Mouse (Mus musculus) midbrain, embryonic 12.5 days (tissue): ENCODE results near the gene Fermt1. TPM values are rescaled to one million over a fixed set of nuclear protein-coding genes. Genes with fewer than 3 reads are reported as not detected.

ENCODE experiments used
- ATAC-seq: fragments of 200-750 bp; cut with Nextera tagmentation; 2 replicates; pipeline ENCODE4 v1.8.0; 2017; ENCODE audit warnings: low read depth, moderate TSS enrichment, moderate library complexity; ENCODE audit not compliant: low FRiP score
- H3K27ac ChIP-seq: fragments of 300-500 bp; sonication (generic); replicated peaks from 2 replicates; pipeline ENCODE4 v1.5.1; 2016; ENCODE audit warnings: mild to moderate bottlenecking
- H3K27me3 ChIP-seq: fragments of 300-500 bp; sonication (generic); 2 replicates; pipeline ENCODE4 v1.6.1; 2016; ENCODE audit warnings: mild to moderate bottlenecking
- H3K36me3 ChIP-seq: fragments of 300-500 bp; sonication (generic); 2 replicates; pipeline ENCODE4 v1.6.1; 2016
- H3K4me1 ChIP-seq: fragments of 300-500 bp; sonication (generic); 2 replicates; pipeline ENCODE4 v1.6.1; 2016
- H3K4me2 ChIP-seq: fragments of 300-500 bp; sonication (generic); replicated peaks from 2 replicates; pipeline ENCODE4 v1.6.1; 2016; ENCODE audit warnings: mild to moderate bottlenecking, moderate library complexity
- H3K4me3 ChIP-seq: fragments of 300-500 bp; sonication (generic); 2 replicates; pipeline ENCODE4 v1.5.1; 2016; ENCODE audit warnings: mild to moderate bottlenecking
- H3K9ac ChIP-seq: fragments of 300-500 bp; sonication (generic); replicated peaks from 2 replicates; pipeline ENCODE4 v1.6.1; 2016; ENCODE audit warnings: mild to moderate bottlenecking, moderate library complexity
- H3K9me3 ChIP-seq: fragments of 300-500 bp; sonication (generic); 2 replicates; pipeline ENCODE4 v1.6.1; 2016; ENCODE audit warnings: mild to moderate bottlenecking
- WGBS: fragments of 180-500 bp; shearing (Covaris S2); methylation state at CpG from one replicate; pipeline ENCODE4 v1.1.7; 2016; 5-methylcytosine and 5-hydroxymethylcytosine counted together
- polyA plus RNA-seq: library from polyadenylated mRNA; unstranded; fragments of >200 nt; fragmentation: Nextera tagmentation; extraction: Ambion mirVana; gene quantifications from 2 replicates; pipeline ENCODE4 v1.2.1, GENCODE M21; 2016

The Fermt1 gene
- 0.60 and 0.73 TPM in 2 replicates for polyA plus RNA-seq

GRCm38 (mm10) chr2:132945326-132946207, at the start of gene Fermt1:
Gene Fermt1 (minus strand): TSS chr2:132945906.
- Histone ChIP-seq H3K27me3 (peaks cover 47% of the 10 kb centered on the region), H3K4me1 (peaks cover 14% of the 10 kb centered on the region), H3K9me3 (no peaks in the 10 kb centered on the region), H3K4me3 (peak within 1 kb of the TSS; percentile 44), H3K4me2 (peak within 1 kb of the TSS; percentile 73), H3K9ac (peak within 1 kb of the TSS; percentile 34; the same call in 1 of the 2 replicates), H3K27ac (no peak within 1 kb of the TSS), H3K36me3 (no peaks in the 10 kb centered on the region)
- peak; percentile 74 for ATAC-seq
- 5% methylated on average over 37 of the region's 37 CpGs for WGBS

- Histone ChIP-seq H3K27me3 (no peaks in the 10 kb centered on the region), H3K4me3 (no peak overlapping the region), H3K27ac (no peak overlapping the region), H3K9ac (no peak overlapping the region), H3K9me3 (no peaks in the 10 kb centered on the region), H3K4me1 (no peaks in the 10 kb centered on the region), H3K4me2 (no peak overlapping the region), H3K36me3 (no peaks in the 10 kb centered on the region)
- WGBS, result 77% methylated on average over 9 of the region's 9 CpGs
- ATAC-seq, result no peak
These were observed 47.2 kb upstream of the Fermt1 start for GRCm38 (mm10) chr2:132992659-132993531.

GRCm38 (mm10) chr2:132989778-132990564, 44.3 kb upstream of the Fermt1 start:
- WGBS, result 81% methylated on average over 11 of the region's 11 CpGs
- Histone ChIP-seq H3K4me1 (no peaks in the 10 kb centered on the region), H3K36me3 (no peaks in the 10 kb centered on the region), H3K27me3 (no peaks in the 10 kb centered on the region), H3K9me3 (no peaks in the 10 kb centered on the region), H3K27ac (no peak overlapping the region), H3K4me2 (no peak overlapping the region), H3K4me3 (no peak overlapping the region), H3K9ac (no peak overlapping the region)
- no peak for ATAC-seq

- Histone ChIP-seq H3K4me2 (no peak overlapping the region), H3K27me3 (no peaks in the 10 kb centered on the region), H3K4me3 (no peak overlapping the region), H3K36me3 (no peaks in the 10 kb centered on the region), H3K4me1 (no peaks in the 10 kb centered on the region), H3K27ac (no peak overlapping the region), H3K9me3 (no peaks in the 10 kb centered on the region), H3K9ac (no peak overlapping the region)
- 87% methylated on average over 2 of the region's 2 CpGs for WGBS
- ATAC-seq, result no peak
These were observed 27.6 kb upstream of the Fermt1 start for GRCm38 (mm10) chr2:132973346-132973745.

GRCm38 (mm10) chr2:132970772-132971173, 25.1 kb upstream of the Fermt1 start:
- H3K27ac ChIP-seq, result no peak overlapping the region
- no peak overlapping the region for H3K4me3 ChIP-seq
- H3K9ac ChIP-seq, result no peak overlapping the region
- H3K4me2 ChIP-seq, result no peak overlapping the region
- H3K27me3 ChIP-seq, result no peaks in the 10 kb centered on the region
- no peaks in the 10 kb centered on the region for H3K4me1 ChIP-seq
- WGBS, result 41% methylated on average over 4 of the region's 4 CpGs
- no peaks in the 10 kb centered on the region for H3K9me3 ChIP-seq
- no peak for ATAC-seq
- no peaks in the 10 kb centered on the region for H3K36me3 ChIP-seq

GRCm38 (mm10) chr2:132957786-132958185, 12.1 kb upstream of the Fermt1 start:
- no peak overlapping the region for H3K4me2 ChIP-seq
- no peaks in the 10 kb centered on the region for H3K27me3 ChIP-seq
- H3K4me1 ChIP-seq, result no peaks in the 10 kb centered on the region
- H3K4me3 ChIP-seq, result no peak overlapping the region
- no peak overlapping the region for H3K9ac ChIP-seq
- ATAC-seq, result no peak
- no peaks in the 10 kb centered on the region for H3K9me3 ChIP-seq
- 78% methylated on average over 1 of the region's 1 CpGs for WGBS
- no peaks in the 10 kb centered on the region for H3K36me3 ChIP-seq
- no peak overlapping the region for H3K27ac ChIP-seq

GRCm38 (mm10) chr2:132952197-132952596, 6.5 kb upstream of the Fermt1 start:
- Histone ChIP-seq H3K4me2 (no peak overlapping the region), H3K4me1 (no peaks in the 10 kb centered on the region), H3K36me3 (no peaks in the 10 kb centered on the region), H3K9ac (no peak overlapping the region), H3K9me3 (no peaks in the 10 kb centered on the region), H3K27me3 (peaks cover 12% of the 10 kb centered on the region), H3K27ac (no peak overlapping the region), H3K4me3 (no peak overlapping the region)
- ATAC-seq, result peak; percentile 56; the same call in 1 of the 2 replicates
- WGBS, result 5% methylated on average over 8 of the region's 8 CpGs

- no peak for ATAC-seq
- Histone ChIP-seq H3K4me3 (no peak overlapping the region), H3K9me3 (no peaks in the 10 kb centered on the region), H3K9ac (no peak overlapping the region), H3K27me3 (peaks cover 50% of the 10 kb centered on the region), H3K4me1 (peaks cover 14% of the 10 kb centered on the region), H3K36me3 (no peaks in the 10 kb centered on the region), H3K4me2 (no peak overlapping the region), H3K27ac (no peak overlapping the region)
- WGBS, result 76% methylated on average over 7 of the region's 7 CpGs
These were observed 2.5 kb upstream of the Fermt1 start for GRCm38 (mm10) chr2:132948174-132948573.

- Histone ChIP-seq H3K9ac (no peak overlapping the region), H3K36me3 (no peaks in the 10 kb centered on the region), H3K4me2 (no peak overlapping the region), H3K4me3 (no peak overlapping the region), H3K27ac (no peak overlapping the region), H3K9me3 (no peaks in the 10 kb centered on the region), H3K4me1 (peaks cover 14% of the 10 kb centered on the region), H3K27me3 (peaks cover 53% of the 10 kb centered on the region)
- no peak for ATAC-seq
- WGBS, result 87% methylated on average over 6 of the region's 6 CpGs
These were observed 1.3 kb upstream of the Fermt1 start for GRCm38 (mm10) chr2:132946976-132947375.

GRCm38 (mm10) chr2:132944711-132945325, 888 bp downstream of the Fermt1 start:
- Histone ChIP-seq H3K9ac (peak overlapping the region; percentile 34; the same call in 1 of the 2 replicates), H3K9me3 (no peaks in the 10 kb centered on the region), H3K4me2 (peak overlapping the region; percentile 73), H3K36me3 (no peaks in the 10 kb centered on the region), H3K27me3 (peaks cover 47% of the 10 kb centered on the region), H3K4me3 (peak overlapping the region; percentile 44), H3K4me1 (peaks cover 14% of the 10 kb centered on the region), H3K27ac (no peak overlapping the region)
- 6% methylated on average over 24 of the region's 24 CpGs for WGBS
- no peak for ATAC-seq

GRCm38 (mm10) chr2:132943997-132944396, 1.7 kb downstream of the Fermt1 start:
- H3K36me3 ChIP-seq, result no peaks in the 10 kb centered on the region
- no peak for ATAC-seq
- H3K9me3 ChIP-seq, result no peaks in the 10 kb centered on the region
- H3K9ac ChIP-seq, result no peak overlapping the region
- 41% methylated on average over 13 of the region's 13 CpGs for WGBS
- peaks cover 47% of the 10 kb centered on the region for H3K27me3 ChIP-seq
- no peak overlapping the region for H3K4me3 ChIP-seq
- no peak overlapping the region for H3K27ac ChIP-seq
- peaks cover 14% of the 10 kb centered on the region for H3K4me1 ChIP-seq
- H3K4me2 ChIP-seq, result no peak overlapping the region
